Mouse (Mus musculus): ENCODE results near the gene Vangl2. TPM values are rescaled to one million over a fixed set of nuclear protein-coding genes. Genes with fewer than 3 reads are reported as not detected.

The Vangl2 gene
- polyA plus RNA-seq, 1 experiment: 10.5 TPM

DNA sequence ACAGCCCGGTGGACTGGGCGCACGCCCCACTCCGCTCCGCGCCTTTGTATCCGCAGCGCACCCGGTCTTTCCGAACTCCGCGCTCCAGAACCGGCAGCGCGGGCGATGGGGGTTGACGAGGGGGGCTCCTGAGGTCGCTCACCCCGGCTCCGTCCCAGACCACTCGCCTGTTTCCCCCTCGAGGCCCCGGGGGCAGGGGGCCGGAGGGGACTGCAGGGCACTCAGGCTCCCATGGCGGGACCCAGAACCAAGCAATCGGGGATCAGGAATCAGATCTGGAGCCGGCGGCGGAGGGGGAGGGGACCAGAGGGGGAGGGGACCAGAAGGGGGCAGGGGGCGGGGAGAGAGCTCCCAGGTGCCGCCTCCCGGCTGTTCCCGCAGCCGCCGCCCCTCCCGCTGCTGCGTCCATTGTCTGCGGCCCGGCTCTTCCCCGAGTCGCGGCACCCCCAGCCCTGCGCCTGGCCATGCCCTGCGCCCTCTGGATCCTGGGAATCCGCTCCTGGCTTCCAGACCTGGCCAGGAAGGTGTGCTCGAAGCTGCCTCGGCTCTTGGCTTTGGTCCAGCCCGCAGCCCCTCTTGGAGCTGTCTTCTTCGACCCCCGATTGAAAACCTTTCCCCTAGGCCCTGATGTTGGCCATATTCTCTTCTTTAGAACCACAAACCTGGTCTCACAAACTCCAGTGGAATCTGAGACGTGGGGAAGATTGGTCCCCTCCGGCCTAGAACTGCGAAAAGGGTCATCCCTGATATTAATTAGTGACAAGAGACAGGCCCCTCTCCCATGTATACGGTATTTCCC lies 1.0 kb downstream of the Vangl2 start:
- DNase-seq: peak; percentile 90 to 92
- 1% methylated on average over 48 of the region's 54 CpGs for WGBS
- Histone ChIP-seq H3K4me3 (replicated peaks; ENCODE audit: insufficient read depth, low read depth, low read length) (peak overlapping the region; percentile 98), H3K27ac (ENCODE audit: insufficient read depth, low read length) (peak overlapping the region; percentile 62), H3K4me1 (ENCODE audit: control insufficient read depth, insufficient read depth, low read length) (no peaks in the 10 kb centered on the region), H3K27me3 (ENCODE audit: control insufficient read depth, insufficient read depth, low read length) (no peaks in the 10 kb centered on the region)
- TF ChIP-seq CTCF (IDR thresholded peaks at IDR 0.05; ENCODE audit: borderline replicate concordance, insufficient read depth, low read depth, low read length) (no peak), POLR2A (IDR thresholded peaks at IDR 0.05; ENCODE audit: borderline replicate concordance, insufficient read depth, low read length) (peak; percentile 67; the same call in 1 of the 2 replicates)

DNA sequence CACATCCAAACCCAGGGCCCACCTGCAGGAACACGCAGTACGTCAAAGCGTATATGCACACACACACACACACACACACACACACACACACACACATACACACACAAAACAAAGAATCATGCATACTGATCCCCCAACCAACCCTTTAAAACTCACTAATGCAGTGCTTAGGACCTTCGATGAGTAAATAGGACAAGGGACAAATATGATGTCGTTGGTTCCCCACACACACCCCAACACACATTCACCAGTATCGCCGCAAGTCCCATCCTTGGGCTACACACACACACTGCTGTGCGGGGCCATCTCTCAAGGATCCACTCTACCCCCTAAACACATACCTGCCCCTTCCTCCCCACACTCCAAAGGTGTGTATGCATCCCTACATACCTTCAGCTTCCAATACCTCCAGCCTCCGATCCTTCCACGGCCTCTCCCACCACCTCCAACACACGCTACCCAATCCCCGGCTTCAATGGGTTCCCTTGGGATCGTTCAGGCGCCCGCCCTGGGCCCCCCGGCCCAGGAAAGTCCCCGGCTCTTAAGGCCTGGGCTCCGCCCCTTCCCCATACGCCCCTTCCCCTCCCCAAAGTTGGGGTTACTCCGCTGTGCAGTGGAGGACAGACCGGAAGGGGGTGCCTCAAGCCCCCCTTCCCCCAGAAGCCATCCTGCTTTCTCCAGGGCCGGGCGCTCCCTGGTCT lies 1.9 kb downstream of the Vangl2 start:
- Histone ChIP-seq H3K27me3 (ENCODE audit: control insufficient read depth, insufficient read depth, low read length) (no peaks in the 10 kb centered on the region), H3K4me1 (ENCODE audit: control insufficient read depth, insufficient read depth, low read length) (no peaks in the 10 kb centered on the region), H3K4me3 (replicated peaks; ENCODE audit: insufficient read depth, low read depth, low read length) (peak overlapping the region; percentile 98), H3K27ac (ENCODE audit: insufficient read depth, low read length) (no peak overlapping the region)
- peak; percentile 23 to 52 for DNase-seq
- 3% methylated on average over 23 of the region's 23 CpGs for WGBS
- TF ChIP-seq CTCF (IDR thresholded peaks at IDR 0.05; ENCODE audit: borderline replicate concordance, insufficient read depth, low read depth, low read length): no peak

DNA sequence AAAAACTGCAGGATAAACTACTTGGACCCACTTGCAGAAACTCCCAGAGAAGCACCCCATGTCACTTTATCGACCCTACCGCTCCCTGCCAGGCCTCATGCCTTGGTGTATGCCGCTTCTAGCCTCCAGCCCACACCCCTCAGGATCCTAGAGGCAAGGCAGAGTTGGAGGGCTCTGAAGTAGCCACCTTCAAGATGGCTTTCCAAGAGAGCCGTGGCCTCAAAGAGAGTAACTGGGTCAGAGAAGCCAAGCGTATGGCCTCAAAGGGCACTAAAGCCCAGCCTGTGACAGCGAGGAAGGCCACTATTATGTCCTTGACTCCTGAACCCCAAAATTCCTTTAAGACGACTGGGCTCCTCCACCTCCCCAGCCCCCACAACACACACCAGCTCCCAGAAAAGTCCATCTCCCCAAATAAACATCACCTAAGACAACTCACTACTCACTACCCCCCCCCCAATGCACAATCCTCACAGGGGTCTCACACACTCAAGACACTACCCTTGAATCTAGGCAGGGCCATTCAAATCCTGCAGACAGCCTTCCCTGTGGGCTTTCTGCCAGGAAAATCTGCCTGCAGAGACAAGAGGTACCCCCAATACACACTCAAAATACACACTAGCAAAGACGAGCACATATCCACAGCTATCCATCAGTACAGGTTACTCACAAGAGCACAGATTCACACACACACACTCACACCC lies 2.9 kb downstream of the Vangl2 start:
- no peaks in the 10 kb centered on the region for H3K27me3 ChIP-seq (ENCODE audit: control insufficient read depth, insufficient read depth, low read length)
- peak overlapping the region; percentile 22 for H3K4me3 ChIP-seq (replicated peaks; ENCODE audit: insufficient read depth, low read depth, low read length)
- H3K27ac ChIP-seq (ENCODE audit: insufficient read depth, low read length): no peak overlapping the region
- WGBS: 53% methylated on average over 8 of the region's 8 CpGs
- H3K4me1 ChIP-seq (ENCODE audit: control insufficient read depth, insufficient read depth, low read length): no peaks in the 10 kb centered on the region
- DNase-seq: peak in 1 of 2 experiments; percentile 25
- no peak for TF ChIP-seq POLR2A (IDR thresholded peaks at IDR 0.05; ENCODE audit: borderline replicate concordance, insufficient read depth, low read length)
- no peak for TF ChIP-seq CTCF (IDR thresholded peaks at IDR 0.05; ENCODE audit: borderline replicate concordance, insufficient read depth, low read depth, low read length)

DNA sequence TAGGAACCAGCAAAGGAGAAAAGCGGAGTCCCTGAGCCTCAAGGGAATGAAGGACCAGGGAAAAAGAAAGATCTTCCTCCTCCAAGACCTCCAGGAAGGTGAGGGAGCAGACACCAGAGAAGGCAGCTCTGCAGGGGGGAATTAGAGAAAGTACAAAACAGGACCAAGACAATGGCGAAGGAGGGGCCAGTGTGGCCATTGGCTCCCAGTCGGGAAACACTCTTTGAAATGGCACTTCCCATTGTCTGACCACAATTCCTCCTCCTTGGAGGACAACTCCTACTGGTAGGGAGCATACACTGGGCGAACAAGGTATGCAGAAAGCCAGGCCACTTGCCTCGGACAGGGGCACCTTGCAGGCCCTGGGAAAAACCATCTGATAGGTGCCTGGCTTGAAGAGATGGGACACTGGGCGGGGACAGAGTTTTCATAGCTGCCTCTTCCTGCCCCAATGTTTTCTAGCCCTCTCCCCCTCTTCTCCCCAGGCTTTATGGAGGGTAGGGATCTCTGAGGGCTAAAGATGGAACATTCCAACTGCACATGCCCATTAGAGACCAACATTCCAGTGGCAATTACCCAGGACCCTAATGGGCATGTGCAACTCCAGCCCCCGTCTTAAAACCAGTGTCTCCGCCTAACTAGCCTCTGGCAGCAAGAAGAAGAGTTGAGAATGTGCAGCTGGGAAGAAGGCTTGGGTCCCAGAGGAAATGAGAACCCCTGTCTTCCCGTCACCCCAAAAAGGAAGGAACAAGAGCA lies 3.9 kb downstream of the Vangl2 start:
- 63% methylated on average over 9 of the region's 9 CpGs for WGBS
- TF ChIP-seq CTCF (IDR thresholded peaks at IDR 0.05; ENCODE audit: borderline replicate concordance, insufficient read depth, low read depth, low read length): no peak
- TF ChIP-seq POLR2A (IDR thresholded peaks at IDR 0.05; ENCODE audit: borderline replicate concordance, insufficient read depth, low read length): no peak
- Histone ChIP-seq H3K4me1 (ENCODE audit: control insufficient read depth, insufficient read depth, low read length) (no peaks in the 10 kb centered on the region), H3K27me3 (ENCODE audit: control insufficient read depth, insufficient read depth, low read length) (no peaks in the 10 kb centered on the region), H3K4me3 (replicated peaks; ENCODE audit: insufficient read depth, low read depth, low read length) (no peak overlapping the region), H3K27ac (ENCODE audit: insufficient read depth, low read length) (no peak overlapping the region)
- no peak for DNase-seq

DNA sequence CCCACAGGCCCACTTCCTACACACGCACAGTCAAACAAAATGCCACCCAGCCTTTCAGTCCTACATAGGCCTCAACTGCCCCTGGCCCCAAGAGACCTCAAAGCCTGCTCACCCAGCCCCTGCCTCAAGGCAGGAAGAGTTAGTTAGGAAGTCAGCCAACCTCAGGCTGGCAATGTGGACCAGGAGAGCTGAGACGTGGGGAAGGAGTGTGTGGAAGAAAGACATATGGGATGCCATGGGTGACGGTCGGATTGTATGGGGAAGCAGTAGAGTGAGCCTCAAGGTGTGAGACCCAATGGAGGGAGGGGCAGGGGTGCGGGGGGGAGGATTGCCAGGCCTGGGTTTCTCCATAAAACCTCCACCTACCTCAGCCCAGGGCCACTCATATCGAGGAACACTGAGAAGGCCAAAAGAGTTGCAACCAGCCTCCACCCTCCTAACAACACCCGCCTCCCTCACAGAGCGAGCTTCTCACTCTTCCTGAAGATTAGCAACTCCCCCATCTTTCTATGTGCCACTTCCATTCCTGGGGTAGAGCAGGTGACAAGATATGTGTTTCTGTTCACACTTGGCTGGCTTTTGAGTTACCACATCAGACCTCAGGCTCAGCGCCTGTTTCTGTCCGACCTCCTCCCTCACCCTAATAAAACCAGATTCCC lies 8.3 kb downstream of the Vangl2 start:
- Histone ChIP-seq H3K4me1 (ENCODE audit: control insufficient read depth, insufficient read depth, low read length) (no peaks in the 10 kb centered on the region), H3K27me3 (ENCODE audit: control insufficient read depth, insufficient read depth, low read length) (no peaks in the 10 kb centered on the region), H3K4me3 (replicated peaks; ENCODE audit: insufficient read depth, low read depth, low read length) (no peak overlapping the region), H3K27ac (ENCODE audit: insufficient read depth, low read length) (no peak overlapping the region)
- no peak for TF ChIP-seq POLR2A (IDR thresholded peaks at IDR 0.05; ENCODE audit: borderline replicate concordance, insufficient read depth, low read length)
- TF ChIP-seq CTCF (IDR thresholded peaks at IDR 0.05; ENCODE audit: borderline replicate concordance, insufficient read depth, low read depth, low read length): no peak
- 72% methylated on average over 10 of the region's 10 CpGs for WGBS
- no peak for DNase-seq

DNA sequence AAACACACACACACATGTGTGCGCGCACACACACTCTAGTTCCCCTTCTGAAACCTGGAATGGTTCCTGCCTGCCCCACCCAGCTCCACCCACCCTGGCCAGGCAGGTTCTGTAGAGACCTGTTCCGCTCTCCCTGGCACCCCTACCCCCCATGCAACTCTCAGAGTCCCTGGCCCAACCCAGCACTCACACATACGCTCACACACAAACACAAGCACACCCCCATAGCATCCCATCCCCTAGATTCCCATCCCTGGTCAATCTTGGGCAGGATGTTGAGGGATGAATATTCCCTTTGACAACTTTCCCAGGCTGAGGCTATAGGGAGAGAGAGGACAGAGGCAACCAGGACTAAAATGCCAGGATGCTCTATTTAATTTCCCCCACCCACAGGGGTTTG lies 8.9 kb downstream of the Vangl2 start:
- 93% methylated on average over 4 of the region's 4 CpGs for WGBS
- Histone ChIP-seq H3K27me3 (ENCODE audit: control insufficient read depth, insufficient read depth, low read length) (no peaks in the 10 kb centered on the region), H3K4me3 (replicated peaks; ENCODE audit: insufficient read depth, low read depth, low read length) (no peak overlapping the region), H3K27ac (ENCODE audit: insufficient read depth, low read length) (no peak overlapping the region), H3K4me1 (ENCODE audit: control insufficient read depth, insufficient read depth, low read length) (no peaks in the 10 kb centered on the region)
- no peak for DNase-seq
- TF ChIP-seq POLR2A (IDR thresholded peaks at IDR 0.05; ENCODE audit: borderline replicate concordance, insufficient read depth, low read length) (no peak), CTCF (IDR thresholded peaks at IDR 0.05; ENCODE audit: borderline replicate concordance, insufficient read depth, low read depth, low read length) (no peak)

Measured in cerebellum, adult 2 months (tissue).